Mouse (Mus musculus): Measurements from ENCODE around the gene Ftsj1. TPM values are rescaled to one million over a fixed set of nuclear protein-coding genes. Genes with fewer than 3 reads are reported as not detected.

Ftsj1 gene
- polyA plus RNA-seq (2017; shearing (Covaris generic)) = 25.7 TPM

GRCm38 (mm10) chrX:8252334-8253285 is at the start of gene Ftsj1:
Gene Ftsj1, minus strand, starts transcription at chrX:8252406.

GRCm38 (mm10) chrX:8271083-8271820 is 19.0 kb upstream of the Ftsj1 start, which contains the start of gene Slc38a5:
Gene Slc38a5, plus strand, starts transcription at chrX:8271133.

GRCm38 (mm10) chrX:8206015-8206693 is 46.1 kb downstream of the Ftsj1 start, which contains the start of gene Porcn:
Gene Porcn, minus strand, starts transcription at chrX:8206525.

GRCm38 (mm10) chrX:8193419-8193723 is 58.8 kb downstream of the Ftsj1 start, which contains the start of gene Ebp:
Gene Ebp, minus strand, starts transcription at chrX:8193512.

Other genes starting within 250 kb of the Ftsj1 start
- gene Glod5, start 233.9 kb downstream of the Ftsj1 start, polyA plus RNA-seq (2017; shearing (Covaris generic)) = not detected
- 31.3 TPM for gene Suv39h1, start 177.6 kb downstream of the Ftsj1 start, polyA plus RNA-seq (2017; shearing (Covaris generic))
- gene Was, start 161.9 kb downstream of the Ftsj1 start, polyA plus RNA-seq (2017; shearing (Covaris generic)) = 74.8 TPM
- 36.5 TPM for gene Wdr13, start 119.5 kb downstream of the Ftsj1 start, polyA plus RNA-seq (2017; shearing (Covaris generic))
- 601 TPM for gene Rbm3, start 106.5 kb downstream of the Ftsj1 start, polyA plus RNA-seq (2017; shearing (Covaris generic))
- 17.2 TPM for gene Tbc1d25, start 76.2 kb downstream of the Ftsj1 start, polyA plus RNA-seq (2017; shearing (Covaris generic))
- gene Ebp, start 58.9 kb downstream of the Ftsj1 start, polyA plus RNA-seq (2017; shearing (Covaris generic)) = 156 TPM
- 0.16 TPM for gene Porcn, start 45.9 kb downstream of the Ftsj1 start, polyA plus RNA-seq (2017; shearing (Covaris generic))
- gene Slc38a5, start 18.7 kb upstream of the Ftsj1 start, polyA plus RNA-seq (2017; shearing (Covaris generic)) = not detected
- not detected for gene Ssxb10, start 75.0 kb upstream of the Ftsj1 start, polyA plus RNA-seq (2017; shearing (Covaris generic))
- not detected for gene Ssxb9, start 114.6 kb upstream of the Ftsj1 start, polyA plus RNA-seq (2017; shearing (Covaris generic))
- gene Ssxb1, start 160.9 kb upstream of the Ftsj1 start, polyA plus RNA-seq (2017; shearing (Covaris generic)) = not detected
- gene Ssxb2, start 209.3 kb upstream of the Ftsj1 start, polyA plus RNA-seq (2017; shearing (Covaris generic)) = not detected

Measured in inflammation-experienced regulatory T-cells, adult 16 weeks (primary cell).